Mouse (Mus musculus) gastrocnemius, postnatal 36 days (tissue): ENCODE results near the gene Gm10972. TPM values are rescaled to one million over a fixed set of nuclear protein-coding genes. Genes with fewer than 3 reads are reported as not detected.
"Not testable (repeated sequence)": the region's sequence is repeated elsewhere in the genome, so short reads cannot be mapped to it uniquely, and the experiment has no call there.

ENCODE experiments used
- DNase-seq, 2 experiments: peaks; one replicate each; pipeline ENCODE4 v3.0.0; 2022
- intact Hi-C: fragments of 180-260 bp; cut with DNase I; formaldehyde crosslinking; loops from one replicate; pipeline ENCODE4 v1.15.1; 2025
- long read RNA-seq, 2 experiments: library from polyadenylated mRNA; stranded (forward); transcript quantifications; one replicate each; pipeline ENCODE4 v2.0.0; 2021
- total RNA-seq, 2 experiments: library from RNA; stranded (reverse); gene quantifications; 2 replicates each; pipeline ENCODE4 v1.2.3; 2021

Gene Gm10972
- total RNA-seq, result not detected
- long read RNA-seq, experiment 1, result 0 reads
- long read RNA-seq, experiment 2, result 0 reads

DNA sequence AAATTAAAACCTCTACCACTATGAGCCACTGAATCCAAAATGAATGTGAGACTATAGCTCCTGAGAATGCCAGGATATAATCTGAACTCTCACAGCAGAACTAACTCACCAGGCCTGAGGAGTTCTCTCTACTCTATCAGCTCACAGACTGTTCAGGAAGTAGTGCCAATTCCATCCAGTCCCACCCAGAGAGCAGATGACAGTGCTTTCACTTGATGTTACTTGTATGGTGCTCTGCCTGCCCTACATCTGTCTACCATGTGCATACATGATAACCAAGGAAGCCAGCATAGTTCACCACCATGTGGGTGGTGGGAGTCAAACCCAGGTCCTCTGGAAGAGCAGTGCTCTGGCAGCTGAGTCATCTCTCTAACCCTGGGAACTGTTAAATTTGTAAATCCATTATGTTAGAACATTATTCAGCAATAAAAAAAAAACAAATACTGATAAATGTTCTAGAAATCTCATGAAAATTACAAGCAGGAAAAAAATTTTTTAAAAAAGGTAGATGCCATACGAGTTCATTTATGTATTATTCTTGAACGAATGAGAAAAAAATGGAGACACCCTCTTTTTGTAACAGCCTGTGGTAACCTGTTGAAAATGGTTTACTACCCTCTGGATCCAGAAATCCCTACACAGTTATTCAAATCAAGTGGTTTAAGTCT, at the start of gene Gm10972:
TSS of gene Gm10972 (plus strand) at position 618 of the 668 bp plus-strand sequence.
- DNase-seq, intact Hi-C loops: not testable (repeated sequence)

DNA sequence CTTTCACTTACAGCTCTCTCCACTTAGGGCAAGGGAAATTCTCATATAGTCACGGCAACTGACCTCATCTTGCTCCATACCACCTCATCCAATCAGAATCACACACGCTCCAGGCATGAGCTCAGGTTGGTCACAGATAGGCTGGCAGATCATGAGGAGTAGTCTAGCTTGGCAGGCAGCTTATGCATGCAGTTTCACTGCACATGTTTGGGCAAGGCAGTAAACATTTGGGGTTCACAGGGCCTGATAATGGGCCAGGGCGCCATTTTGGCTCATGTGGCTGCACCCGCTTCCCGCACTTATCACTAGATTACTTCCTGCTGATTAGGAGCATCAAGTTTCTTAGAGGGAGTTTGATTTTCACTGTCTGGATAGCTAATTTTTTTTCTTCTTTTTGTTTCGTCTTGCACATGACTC, 47.0 kb upstream of the Gm10972 start:
- intact Hi-C loops, result no loop called here
- no peak for DNase-seq

DNA sequence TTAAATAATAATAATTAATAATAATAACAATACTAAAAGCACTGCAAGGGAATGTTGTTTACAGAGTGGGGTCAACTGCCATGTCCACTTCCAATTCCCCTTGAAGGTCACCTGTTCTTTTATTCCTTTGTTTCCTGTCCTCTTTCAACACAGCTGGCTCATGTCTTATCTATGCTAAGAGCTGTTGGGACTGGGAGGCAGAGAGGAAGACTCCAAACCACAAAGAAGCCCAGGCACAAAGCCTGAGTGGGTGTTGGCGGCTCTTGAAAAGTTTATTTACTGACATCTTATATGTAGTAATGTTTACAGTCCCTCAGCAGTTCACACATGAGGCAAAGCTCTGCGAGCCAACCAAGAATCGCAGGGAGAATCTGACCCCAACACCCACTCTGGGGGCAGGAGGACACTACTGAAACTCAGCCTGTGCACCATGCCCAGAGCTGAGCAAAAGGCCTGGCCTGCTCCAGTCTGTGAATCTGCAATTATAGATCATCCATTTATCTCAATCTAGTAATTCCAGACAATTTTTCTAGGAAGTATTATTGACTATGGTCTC, 45.6 kb upstream of the Gm10972 start:
- intact Hi-C loops, result no loop called here
- no peak for DNase-seq

DNA sequence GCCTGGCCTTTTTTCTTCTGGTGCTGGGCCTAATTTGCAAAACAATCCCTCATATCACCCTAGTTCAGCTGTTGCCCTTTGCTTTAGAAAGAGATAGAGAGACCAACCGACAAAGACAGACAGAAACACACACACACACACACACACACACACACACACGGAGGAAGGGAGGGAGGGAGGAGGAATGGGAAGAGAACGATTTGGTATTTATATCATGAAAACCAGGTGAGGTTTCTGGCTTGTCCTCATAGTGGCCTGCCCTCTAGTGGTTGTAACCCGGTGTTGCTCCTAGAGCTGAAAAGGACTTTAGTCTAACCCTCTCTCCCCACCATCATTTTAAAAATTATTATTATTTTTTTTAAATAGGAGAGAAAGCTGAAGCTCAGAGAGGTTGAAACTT, 41.0 kb upstream of the Gm10972 start:
- intact Hi-C loops, result loop anchor here (2.0 to 5.0 kb wide), 3 partner anchors 63 to 235 kb away; no protein-coding TSS in a partner anchor
- no peak for DNase-seq

DNA sequence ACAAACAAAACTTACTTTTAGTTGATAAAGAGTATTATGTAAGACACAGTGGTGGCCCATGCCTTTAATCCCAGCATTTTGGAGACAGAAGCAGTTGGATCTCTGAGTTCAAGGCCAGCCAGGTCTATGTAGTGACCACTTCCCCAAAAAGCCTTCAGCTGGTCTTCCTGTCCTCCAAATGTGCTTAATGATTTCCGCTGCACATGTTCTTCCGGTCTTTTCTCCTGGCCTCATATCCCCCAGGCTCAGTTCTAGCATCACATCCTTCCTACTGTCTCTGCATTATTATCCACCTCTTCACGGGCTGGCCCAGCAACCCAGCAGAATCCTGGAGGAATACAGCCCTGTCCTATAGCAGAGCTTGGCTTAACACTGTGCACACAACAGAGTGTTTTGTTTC, 33.3 kb upstream of the Gm10972 start:
- no peak for DNase-seq
- intact Hi-C loops, result no loop called here

DNA sequence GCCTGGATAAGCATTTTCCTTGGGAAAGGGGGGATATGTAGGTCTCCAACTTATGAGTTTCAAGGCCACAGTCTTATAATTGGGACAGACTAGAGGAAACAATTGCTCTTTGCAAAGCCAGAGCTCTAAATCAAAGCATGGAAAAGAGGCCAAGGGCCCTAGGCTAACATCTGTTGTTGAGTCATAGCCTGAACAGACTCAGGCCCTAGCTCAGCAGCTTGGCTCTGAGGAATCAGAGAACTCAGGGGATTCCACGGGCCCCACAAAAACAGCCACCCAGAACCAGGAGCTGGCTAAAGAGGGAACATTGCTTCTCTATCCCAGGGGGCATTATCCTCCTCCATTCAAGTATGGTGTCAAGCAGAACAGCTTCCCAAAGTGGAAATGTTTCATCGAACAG, 32.3 kb upstream of the Gm10972 start:
- no peak for DNase-seq
- intact Hi-C loops, result no loop called here

DNA sequence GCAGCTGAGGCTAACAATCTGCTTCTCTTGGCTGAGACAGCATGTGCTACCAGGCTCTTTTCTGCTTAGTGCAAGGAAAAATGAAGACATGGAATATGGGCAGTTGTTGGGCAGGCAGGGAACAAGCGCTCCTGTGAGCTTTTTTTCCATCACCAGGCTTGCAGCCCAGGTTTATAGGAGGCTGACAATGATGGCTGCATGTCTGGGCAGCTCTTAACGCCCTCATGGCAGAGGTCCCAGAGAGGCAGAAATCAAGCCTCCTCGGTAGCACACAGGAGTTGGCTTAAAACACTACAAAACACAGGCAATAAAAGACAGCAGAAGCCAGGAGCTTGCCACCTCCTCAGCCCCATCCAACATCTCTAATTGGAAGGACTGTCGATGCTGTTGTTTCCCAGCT, 31.6 kb upstream of the Gm10972 start:
- no peak for DNase-seq
- intact Hi-C loops, result no loop called here

DNA sequence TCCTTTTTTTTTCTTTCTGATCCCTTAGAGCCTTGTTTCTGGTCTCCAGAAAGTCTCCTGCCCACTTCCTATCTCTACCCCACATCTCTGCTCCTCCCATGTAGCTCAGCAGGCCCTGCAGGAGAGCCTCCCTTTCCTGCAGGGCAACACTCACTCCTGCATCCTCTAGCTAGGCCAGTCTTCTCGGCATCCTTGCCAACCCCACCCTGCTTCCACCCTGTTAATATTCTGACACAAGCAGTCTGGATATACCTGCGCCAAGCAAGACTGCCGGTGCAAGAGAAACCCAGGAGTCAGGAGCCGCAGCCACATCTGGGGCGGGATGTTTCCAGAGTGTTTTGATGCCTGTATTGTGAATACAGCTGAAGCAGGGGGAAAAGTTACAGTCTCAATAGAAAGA, 31.1 kb upstream of the Gm10972 start:
- intact Hi-C loops, result no loop called here
- no peak for DNase-seq

DNA sequence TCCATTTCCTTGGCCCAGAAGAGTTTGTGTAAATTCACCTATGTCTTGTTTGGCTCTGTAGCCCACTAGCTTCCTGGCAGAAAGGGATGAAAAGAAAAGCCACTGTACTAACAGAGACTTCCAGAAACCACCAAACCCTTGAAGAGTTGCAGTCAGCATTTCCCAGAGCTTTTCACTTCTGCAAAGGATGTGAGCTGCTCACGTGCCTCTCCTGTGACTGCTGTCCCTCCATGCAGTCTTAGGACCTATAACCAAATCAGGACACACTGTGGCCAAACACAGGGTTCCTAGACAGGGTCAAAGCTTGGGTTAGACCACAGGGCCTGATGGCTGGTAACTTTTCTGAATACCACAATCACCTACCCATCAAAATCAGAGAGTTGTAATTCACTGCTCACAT, 30.6 kb upstream of the Gm10972 start:
- intact Hi-C loops, result no loop called here
- DNase-seq, result no peak

DNA sequence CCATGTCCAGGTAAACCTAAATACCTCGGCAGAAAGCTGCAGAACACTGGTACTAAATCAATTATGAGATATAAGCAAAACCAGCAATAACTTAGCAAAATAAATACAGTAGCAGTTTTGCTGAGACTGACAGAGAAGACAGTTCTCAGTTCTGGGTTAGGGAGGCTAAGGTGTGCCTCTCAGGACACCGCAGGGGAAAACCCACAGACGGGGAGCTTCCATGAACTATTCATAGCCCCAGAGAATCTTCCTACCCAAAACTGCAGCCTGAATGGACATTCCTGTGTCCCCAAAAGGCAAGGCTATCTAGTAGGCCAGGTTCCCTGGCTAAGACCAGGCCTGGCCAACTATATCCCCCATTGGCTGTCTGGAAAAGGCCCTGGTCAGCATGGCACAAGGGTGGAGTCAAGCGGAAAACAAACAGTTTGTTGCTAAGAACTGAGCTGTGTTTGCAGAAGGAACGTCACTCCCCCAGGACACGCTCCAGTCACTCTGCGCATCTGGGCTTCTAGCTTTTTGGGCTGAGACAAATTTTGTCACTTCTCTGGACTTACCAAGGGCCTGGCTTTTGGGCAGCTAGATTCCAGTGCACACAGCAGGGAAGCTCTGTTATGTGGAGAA, 29.5 kb upstream of the Gm10972 start:
- peak; percentile 13 to 25 for DNase-seq
- intact Hi-C loops, result no loop called here

DNA sequence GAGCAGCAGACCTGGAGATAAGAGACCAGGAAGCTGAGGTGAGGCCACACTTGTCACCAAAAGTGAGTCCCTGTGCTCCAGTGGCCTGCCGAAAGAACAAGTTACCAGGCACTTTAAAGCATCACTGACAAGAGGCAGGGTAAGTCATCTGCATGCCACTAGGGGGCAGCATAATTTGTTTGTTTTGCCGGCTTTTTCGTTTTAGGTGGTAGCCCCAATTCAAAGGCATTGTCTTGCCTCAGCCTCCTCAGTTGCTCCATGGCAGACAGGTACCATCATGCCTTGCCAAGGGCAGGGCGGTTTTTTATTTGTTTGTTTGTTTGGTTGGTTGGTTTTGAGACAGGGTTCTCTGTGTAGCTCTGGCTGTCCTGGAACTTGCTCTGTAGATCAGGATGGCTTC, 26.2 kb upstream of the Gm10972 start:
- intact Hi-C loops, result loop anchor here (5.0 kb wide), 1 partner anchor 231 kb away; no protein-coding TSS in a partner anchor
- DNase-seq, result no peak

DNA sequence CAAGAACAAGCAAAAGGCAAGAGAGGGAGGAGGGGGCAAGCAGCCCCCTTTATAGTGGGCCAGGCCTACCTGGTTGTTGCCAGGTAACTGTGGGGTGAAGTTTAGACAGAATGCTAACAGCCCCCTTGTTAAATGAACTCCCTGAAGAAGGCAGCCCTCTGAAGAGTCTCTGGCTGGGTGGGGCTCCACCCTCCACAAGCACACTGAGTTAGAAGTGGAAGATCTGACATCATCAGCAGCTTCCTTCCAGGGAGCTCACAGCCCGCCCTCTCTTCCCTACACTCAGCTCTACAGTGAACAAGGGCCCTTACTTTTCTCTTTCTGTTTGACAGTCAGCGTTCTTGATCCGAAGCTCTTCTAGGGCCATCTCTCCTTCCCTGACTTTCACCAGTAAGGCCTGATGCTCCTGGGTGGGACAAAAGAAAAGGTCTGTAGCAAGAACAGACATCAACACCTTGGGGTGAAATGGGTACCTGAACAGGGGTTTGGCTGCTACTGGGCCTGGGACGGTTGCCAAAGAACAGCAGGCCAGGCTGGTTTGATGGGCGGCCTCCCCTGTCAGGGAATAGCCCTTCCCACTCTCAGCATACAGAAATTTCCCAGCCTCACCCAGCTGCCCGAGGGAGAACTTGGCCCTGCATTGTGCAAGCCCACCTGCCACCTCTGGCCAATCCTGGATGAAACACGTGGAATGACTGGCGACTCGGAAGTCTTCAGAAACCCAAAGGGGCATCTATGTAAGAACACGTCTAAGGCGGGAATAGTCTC, 21.0 kb upstream of the Gm10972 start:
- no peak for DNase-seq
- intact Hi-C loops, result no loop called here

DNA sequence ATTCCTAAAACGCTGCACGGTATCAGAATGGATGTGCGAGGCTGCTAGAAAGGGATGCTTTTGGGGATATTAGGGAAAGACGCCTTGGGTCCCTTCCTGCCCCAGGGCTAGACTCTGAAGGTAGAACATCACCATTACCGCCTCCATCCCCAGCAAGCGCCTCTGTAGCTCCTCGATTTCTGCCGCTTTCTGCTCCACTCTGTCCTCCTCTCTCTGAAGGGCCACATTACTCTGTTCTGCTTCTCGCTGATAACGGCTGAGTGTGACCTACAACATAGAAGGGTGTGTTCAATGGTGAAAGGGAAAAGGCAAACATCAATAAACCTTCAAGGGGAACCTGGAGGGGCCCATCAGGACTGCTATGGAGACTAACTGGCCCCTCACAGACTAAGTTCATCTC, 20.4 kb upstream of the Gm10972 start:
- DNase-seq, result no peak
- intact Hi-C loops, result no loop called here

DNA sequence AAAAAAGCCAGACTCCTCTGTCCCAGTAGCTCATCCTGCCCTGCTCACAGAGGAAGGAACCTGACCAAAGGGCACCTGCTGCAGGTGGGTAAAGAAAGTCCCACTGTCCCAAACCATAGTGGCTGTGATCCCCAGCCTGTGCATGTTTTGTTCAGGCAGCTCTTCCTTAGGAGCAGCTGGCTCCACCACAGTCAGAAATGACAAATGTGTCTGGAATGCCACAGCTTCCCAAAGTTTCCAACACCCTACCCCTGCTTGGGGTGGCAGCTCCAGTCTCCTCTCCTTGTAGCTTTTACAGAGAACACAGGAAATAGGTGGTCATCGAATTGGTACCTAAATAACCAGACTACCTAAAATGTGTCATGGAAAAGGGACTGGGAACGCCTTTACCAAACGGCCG, 18.6 kb upstream of the Gm10972 start:
- DNase-seq, result no peak
- intact Hi-C loops, result no loop called here

DNA sequence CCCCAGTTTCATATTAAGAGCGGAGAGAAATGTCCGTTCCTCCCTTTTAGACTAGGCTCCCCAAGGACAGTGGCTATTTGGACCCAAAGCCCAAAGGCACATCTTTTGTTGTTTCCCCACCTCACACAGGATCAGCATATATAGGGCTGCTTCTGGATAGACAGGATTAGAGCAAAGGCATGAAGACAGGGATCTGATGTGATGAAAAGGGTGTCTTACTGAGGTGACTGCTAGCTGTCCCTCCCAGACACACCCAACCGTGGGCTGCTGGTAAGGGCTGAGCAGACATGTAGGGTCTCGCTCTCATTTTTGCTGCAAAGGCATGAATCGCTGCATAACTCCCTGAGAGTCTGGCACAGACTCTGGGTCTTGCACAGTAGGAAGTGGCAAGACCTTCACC, 14.2 kb upstream of the Gm10972 start:
- intact Hi-C loops, result no loop called here
- DNase-seq, result no peak

DNA sequence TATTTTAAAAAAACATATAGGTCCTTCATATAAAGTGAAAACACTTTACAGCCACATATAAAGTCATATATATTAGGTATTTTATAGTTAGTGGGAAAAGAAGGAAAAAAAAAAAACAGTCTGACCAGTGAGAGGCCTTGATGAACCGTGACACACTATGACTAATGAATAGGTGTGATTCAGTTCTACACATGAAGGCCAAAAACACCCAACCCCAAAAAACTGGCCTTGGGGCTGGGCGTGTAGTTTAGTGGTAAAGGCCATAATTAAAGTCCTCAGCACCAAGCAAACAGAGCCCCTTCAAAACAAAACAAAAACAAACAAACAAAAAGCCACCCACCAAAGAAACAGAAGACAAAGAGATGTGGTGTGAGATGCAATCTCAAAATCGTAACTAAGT, 13.0 kb upstream of the Gm10972 start:
- no peak for DNase-seq
- intact Hi-C loops, result no loop called here

DNA sequence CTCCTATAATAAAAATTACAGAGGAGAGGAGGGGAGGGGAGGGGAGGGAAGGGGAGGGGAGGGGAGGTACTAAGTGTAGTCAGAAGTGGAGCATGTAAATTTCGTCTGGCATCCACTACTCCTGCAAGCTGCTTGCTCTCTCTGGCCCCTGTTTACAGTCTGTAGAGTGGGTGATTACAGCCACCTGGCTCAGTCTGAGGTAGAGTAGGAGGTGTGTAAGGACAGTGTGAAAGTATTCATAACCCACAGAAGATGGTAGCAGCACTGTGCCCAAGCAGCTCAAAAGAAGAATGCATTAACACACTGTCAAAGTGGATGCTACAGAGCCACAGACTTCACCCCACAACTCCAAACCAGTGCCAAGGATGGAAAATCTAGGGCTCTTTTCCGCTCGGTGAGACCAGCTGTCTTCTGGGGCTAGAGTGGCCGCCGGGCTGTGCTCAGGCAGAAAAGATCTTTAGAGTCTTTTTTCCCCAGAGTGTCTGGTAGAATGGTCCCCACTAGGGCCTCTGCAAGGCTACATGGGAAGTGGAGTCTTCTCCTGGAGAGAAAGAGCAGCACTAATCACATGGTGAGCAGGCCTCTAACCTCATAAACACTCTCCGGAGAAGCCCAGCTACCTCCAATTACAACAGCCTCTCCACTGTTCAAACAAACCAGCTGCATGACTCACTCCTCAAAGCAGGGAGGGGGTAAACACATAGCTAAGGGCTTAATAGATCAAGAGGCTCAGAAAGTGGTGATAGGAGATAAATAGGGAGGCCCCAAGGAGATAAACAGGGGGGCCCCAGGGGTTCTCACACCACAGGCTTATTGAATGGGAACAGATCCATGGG, 6.1 kb downstream of the Gm10972 start:
- intact Hi-C loops, result no loop called here
- DNase-seq, result no peak

DNA sequence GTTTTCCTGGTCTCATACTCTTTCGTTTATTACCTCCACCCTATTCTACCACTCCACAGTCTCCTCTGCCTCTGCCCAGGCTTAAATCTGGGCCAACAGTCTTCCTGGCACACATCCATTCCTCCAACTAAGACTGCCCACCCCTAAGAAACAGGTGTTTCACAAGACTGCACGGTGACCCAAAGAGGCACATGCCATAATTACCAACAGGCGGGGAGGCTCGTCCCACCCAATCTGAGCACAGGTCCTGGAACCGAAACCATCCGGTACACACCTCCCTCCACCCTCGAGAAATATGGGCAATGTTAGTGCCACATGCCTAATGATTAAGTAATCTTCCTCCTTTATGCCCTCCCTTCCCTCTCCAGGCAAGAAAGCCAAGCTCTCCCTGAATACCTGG, 7.5 kb downstream of the Gm10972 start:
- no peak for DNase-seq
- intact Hi-C loops, result no loop called here

DNA sequence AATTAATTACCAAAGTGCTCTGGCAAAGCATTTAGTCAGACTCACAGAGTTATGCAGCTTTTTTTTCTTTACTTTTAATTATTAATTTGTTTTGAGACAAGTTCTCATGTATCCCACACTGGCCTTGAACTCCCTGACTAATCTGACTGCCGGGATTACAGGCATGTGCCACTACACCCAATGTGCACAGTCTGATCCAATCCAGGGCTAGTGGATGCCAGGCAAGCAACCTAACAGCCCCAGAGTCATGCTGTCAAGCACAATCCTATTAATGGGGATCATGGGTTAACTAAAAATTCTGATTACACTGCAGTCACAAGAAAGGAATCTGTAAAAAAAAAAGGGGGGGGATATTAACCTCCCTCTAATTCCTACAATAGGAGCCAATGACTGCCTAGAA, 11.1 kb downstream of the Gm10972 start:
- intact Hi-C loops, result not testable (repeated sequence)

More for the DNA sequence above, 11.1 kb downstream of the Gm10972 start:
- DNase-seq, result not testable (repeated sequence)
